Mouse (Mus musculus) left cerebral cortex, adult 9 months (tissue): ENCODE measurements around the gene Defb3.
"Not testable (repeated sequence)": the region's sequence is repeated elsewhere in the genome, so short reads cannot be mapped to it uniquely, and the experiment has no call there.

ENCODE experiments used
- DNase-seq, 2 experiments: peaks; one replicate each; pipeline ENCODE4 v3.0.0; 2022; ENCODE audit warnings: low spot score in 2 of 2

The Defb3 gene

GRCm38 (mm10) chr8:19293060-19293459 lies at the start of gene Defb3:
Gene Defb3 (plus strand): TSS chr8:19293360.
- not testable (repeated sequence) for DNase-seq

GRCm38 (mm10) chr8:19247280-19247679 lies 45.9 kb upstream of the Defb3 start, which contains the start of gene Defb5:
Gene Defb5 (plus strand): TSS chr8:19247580.
- no peak for DNase-seq

GRCm38 (mm10) chr8:19258136-19258535 lies 35.0 kb upstream of the Defb3 start:
- DNase-seq, result no peak

GRCm38 (mm10) chr8:19259667-19260066 lies 33.5 kb upstream of the Defb3 start:
- DNase-seq, result no peak

- DNase-seq, result not testable (repeated sequence)
Observed at GRCm38 (mm10) chr8:19298361-19298760, 5.2 kb downstream of the Defb3 start.

- DNase-seq, result peak in 1 of 2 experiments; percentile 8
Observed at GRCm38 (mm10) chr8:19331836-19332235, 38.7 kb downstream of the Defb3 start.
